Mouse (Mus musculus) heart, postnatal 0 days (tissue): ENCODE data around the gene Chst14.

Source experiments
- CTCF ChIP-seq: IDR thresholded peaks from 2 replicates; pipeline ENCODE4 v1.5.1; 2016; ENCODE audit warnings: antibody characterized with exemption, control low read depth, low read depth
- EP300 ChIP-seq: IDR thresholded peaks from 2 replicates; pipeline ENCODE4 v1.6.1; 2016; ENCODE audit warnings: antibody characterized with exemption, low read depth

- TF ChIP-seq CTCF (no peak), EP300 (no peak)
Measured at GRCm38 (mm10) chr2:118972048-118972447, 45.8 kb downstream of the Chst14 start.
